Mouse (Mus musculus): ENCODE data around the gene Usp2.

- TF ChIP-seq CTCF (IDR thresholded peaks at IDR 0.05), result no peak
- no peak for TF ChIP-seq EP300 (IDR thresholded peaks at IDR 0.05; ENCODE audit: insufficient read depth, low read depth, low read length)
- TF ChIP-seq POLR2A (IDR thresholded peaks at IDR 0.05; ENCODE audit: insufficient read depth, low read depth, low read length), result no peak
These were observed 68.3 kb downstream of the Usp2 start for GRCm38 (mm10) chr9:44134851-44135730.
